Mouse (Mus musculus) spleen, adult 18-20 months (tissue): Measurements from ENCODE around the gene March11.
A peak's percentile ranks its signal among the peaks of the same experiment; 100 is the strongest.

Experiments used
- DNase-seq, 2 experiments: peaks; one replicate each; pipeline ENCODE4 v3.0.0; 2022; ENCODE audit warnings: mixed read lengths in 2 of 2

March11 gene

GRCm38 (mm10) chr15:26308629-26309230, at the start of gene March11:
Gene March11, plus strand, starts transcription at chr15:26309048.
- DNase-seq, result peak in 1 of 2 experiments; percentile 3

GRCm38 (mm10) chr15:26262336-26262735, 46.5 kb upstream of the March11 start:
- DNase-seq, result no peak

- no peak for DNase-seq
Measured at GRCm38 (mm10) chr15:26269596-26269995, 39.3 kb upstream of the March11 start.

- no peak for DNase-seq
Measured at GRCm38 (mm10) chr15:26276035-26276511, 32.8 kb upstream of the March11 start.

- DNase-seq, result no peak
Measured at GRCm38 (mm10) chr15:26276608-26277007, 32.2 kb upstream of the March11 start.

GRCm38 (mm10) chr15:26291871-26292270, 17.0 kb upstream of the March11 start:
- DNase-seq, result no peak

- no peak for DNase-seq
Measured at GRCm38 (mm10) chr15:26292811-26293210, 16.0 kb upstream of the March11 start.

- DNase-seq, result no peak
Measured at GRCm38 (mm10) chr15:26293215-26293614, 15.6 kb upstream of the March11 start.

GRCm38 (mm10) chr15:26298668-26299067, 10.2 kb upstream of the March11 start:
- no peak for DNase-seq

GRCm38 (mm10) chr15:26309291-26309931, 563 bp downstream of the March11 start:
- DNase-seq, result peak; percentile 3 to 12

GRCm38 (mm10) chr15:26319866-26320265, 11.0 kb downstream of the March11 start:
- no peak for DNase-seq

GRCm38 (mm10) chr15:26320402-26320801, 11.6 kb downstream of the March11 start:
- no peak for DNase-seq

- DNase-seq, result no peak
Measured at GRCm38 (mm10) chr15:26322804-26323203, 14.0 kb downstream of the March11 start.

- no peak for DNase-seq
Measured at GRCm38 (mm10) chr15:26327157-26327556, 18.3 kb downstream of the March11 start.

GRCm38 (mm10) chr15:26335791-26336190, 26.9 kb downstream of the March11 start:
- DNase-seq, result no peak

GRCm38 (mm10) chr15:26337775-26338174, 28.9 kb downstream of the March11 start:
- DNase-seq, result no peak

GRCm38 (mm10) chr15:26338343-26338742, 29.5 kb downstream of the March11 start:
- no peak for DNase-seq

- DNase-seq, result no peak
Measured at GRCm38 (mm10) chr15:26340490-26340889, 31.6 kb downstream of the March11 start.

- no peak for DNase-seq
Measured at GRCm38 (mm10) chr15:26340966-26341365, 32.1 kb downstream of the March11 start.

- no peak for DNase-seq
Measured at GRCm38 (mm10) chr15:26344329-26344728, 35.5 kb downstream of the March11 start.

- DNase-seq, result no peak
Measured at GRCm38 (mm10) chr15:26353656-26354055, 44.8 kb downstream of the March11 start.

- no peak for DNase-seq
Measured at GRCm38 (mm10) chr15:26365344-26365743, 56.5 kb downstream of the March11 start.

- no peak for DNase-seq
Measured at GRCm38 (mm10) chr15:26366511-26366910, 57.7 kb downstream of the March11 start.

GRCm38 (mm10) chr15:26373759-26374158, 64.9 kb downstream of the March11 start:
- DNase-seq, result no peak

- no peak for DNase-seq
Measured at GRCm38 (mm10) chr15:26374232-26374631, 65.4 kb downstream of the March11 start.
